Comparison of ENCODE assay signal across 7 mouse cellular contexts in genomic region chr1:66895837-66896118, GRCm38 (mm10). TPM values are rescaled to one million over a fixed set of nuclear protein-coding genes. Genes with fewer than 3 reads are reported as not detected.
DNase-seq lines count a peak whose midpoint lies in the region; ATAC-seq and TF ChIP-seq lines count a peak whose summit lies in the region.

No protein-coding gene starts in this region.

- H3K27ac ChIP-seq in CH12.LX (ENCODE audit: insufficient read depth, low read depth): no peak overlapping the region
- no peak overlapping the region for H3K27ac ChIP-seq in embryonic facial prominence, embryonic 13.5 days
- H3K27ac ChIP-seq in liver, embryonic 14.5 days: no peak overlapping the region
- no peak overlapping the region; the same call in 1 of the 2 replicates for H3K27ac ChIP-seq in neural tube, embryonic 14.5 days (ENCODE audit: low read depth, low read length)

- peak; percentile 64; the same call in 1 of the 2 replicates for ATAC-seq in embryonic facial prominence, embryonic 13.5 days (ENCODE audit: insufficient number of reproducible peaks, insufficient read depth, low FRiP score, low TSS enrichment, low read depth)
- peak; percentile 62 for ATAC-seq in liver, embryonic 14.5 days (ENCODE audit: insufficient read depth)
- peak; percentile 77 for ATAC-seq in neural tube, embryonic 14.5 days (ENCODE audit: low read depth)

- TF ChIP-seq CTCF in CH12.LX (conservative IDR thresholded peaks at IDR 0.05 in 1 of 2, IDR thresholded peaks at IDR 0.05 in 1 of 2; ENCODE audit: low read depth in 2 of 2, low read length in 2 of 2): peak in 1 of 2 experiments; percentile 74; a peak in 3 of 4 replicates
- TF ChIP-seq CTCF in liver, embryonic 14.5 days (IDR thresholded peaks at IDR 0.05; ENCODE audit: low read depth): peak; percentile 40; the same call in 1 of the 2 replicates

- TF ChIP-seq POLR2A in CH12.LX (IDR thresholded peaks at IDR 0.05; ENCODE audit: low read depth, low read length): no peak

- TF ChIP-seq EP300 in CH12.LX (IDR thresholded peaks at IDR 0.05; ENCODE audit: low read length): no peak
- TF ChIP-seq EP300 in liver, embryonic 14.5 days (IDR thresholded peaks at IDR 0.05; ENCODE audit: low read depth): no peak

- peak overlapping the region; percentile 53; the same call in 1 of the 2 replicates for H3K9ac ChIP-seq in CH12.LX (ENCODE audit: insufficient read depth, low read depth)
- 0 out of 2 replicates have a peak overlapping the region, but pooled peaks have one; percentile 58 for H3K9ac ChIP-seq in embryonic facial prominence, embryonic 13.5 days
- no peak overlapping the region for H3K9ac ChIP-seq in liver, embryonic 14.5 days (replicated peaks)
- H3K9ac ChIP-seq in neural tube, embryonic 14.5 days (replicated peaks; ENCODE audit: low read depth, low read length): no peak overlapping the region; the same call in 1 of the 2 replicates

- DNase-seq in CH12.LX (ENCODE audit: extremely low read depth) (peak; percentile 46), R1 (ENCODE audit: low read depth, low spot score) (peak; percentile 46)
- DNase-seq in heart, postnatal 4 days: peak; percentile 67
- DNase-seq in large intestine, adult 2 months (ENCODE audit: low read depth, low spot score): peak; percentile 79
- DNase-seq in liver, embryonic 14.5 days (ENCODE audit: low read depth in 3 of 3, low spot score in 3 of 3): peak in 1 of 3 experiments; percentile 11

- no peak overlapping the region for H3K4me3 ChIP-seq in CH12.LX (replicated peaks in 1 of 3; ENCODE audit: low read depth in 2 of 3, low read length in 2 of 3, poor library complexity in 1 of 3)
- H3K4me3 ChIP-seq in embryonic facial prominence, embryonic 13.5 days: no peak overlapping the region
- H3K4me3 ChIP-seq in liver, embryonic 14.5 days (ENCODE audit: insufficient read depth in 1 of 2, low read depth in 2 of 2, low read length in 2 of 2): no peak overlapping the region
- no peak overlapping the region for H3K4me3 ChIP-seq in neural tube, embryonic 14.5 days (ENCODE audit: low read depth, low read length)

- in situ Hi-C loops in CH12.LX (cut with MboI; ENCODE audit: low pct_ligation_motif_present, low pct_unique_long_range_greater_than_20kb, low sequenced_read_pairs): loop anchor here (5.0 kb wide), 1 partner anchor 97 kb away; no protein-coding TSS in a partner anchor

- H3K79me2 ChIP-seq in CH12.LX (replicated peaks; ENCODE audit: control insufficient read depth, extremely low read depth, insufficient read depth, poor library complexity, severe bottlenecking): no peaks in the 10 kb centered on the region

- TF ChIP-seq RAD21 in CH12.LX (IDR thresholded peaks at IDR 0.05; ENCODE audit: low read depth, low read length): peak; percentile 67

- dilution Hi-C loops in CH12.LX (cut with MboI; ENCODE audit: extremely low pct_ligation_motif_present, extremely low pct_unique_long_range_greater_than_20kb, low sequenced_read_pairs): no loop called here

- no peaks in the 10 kb centered on the region for H3K27me3 ChIP-seq in CH12.LX (replicated peaks)
- no peaks in the 10 kb centered on the region for H3K27me3 ChIP-seq in embryonic facial prominence, embryonic 13.5 days
- H3K27me3 ChIP-seq in liver, embryonic 14.5 days (ENCODE audit: control insufficient read depth, insufficient read depth, low read length): no peaks in the 10 kb centered on the region
- no peaks in the 10 kb centered on the region for H3K27me3 ChIP-seq in neural tube, embryonic 14.5 days (ENCODE audit: control insufficient read depth, insufficient read depth, low read length)

- no peaks in the 10 kb centered on the region for H3K9me3 ChIP-seq in CH12.LX (replicated peaks; ENCODE audit: low read length)
- no peaks in the 10 kb centered on the region for H3K9me3 ChIP-seq in embryonic facial prominence, embryonic 13.5 days
- H3K9me3 ChIP-seq in liver, embryonic 14.5 days (ENCODE audit: control insufficient read depth, low read length): no peaks in the 10 kb centered on the region
- no peaks in the 10 kb centered on the region for H3K9me3 ChIP-seq in neural tube, embryonic 14.5 days (ENCODE audit: control insufficient read depth, low read length)

- H3K36me3 ChIP-seq in CH12.LX (replicated peaks in 1 of 2; ENCODE audit: control insufficient read depth in 1 of 2, insufficient read depth in 1 of 2, low read length in 1 of 2): no peaks in the 10 kb centered on the region
- no peaks in the 10 kb centered on the region for H3K36me3 ChIP-seq in embryonic facial prominence, embryonic 13.5 days
- H3K36me3 ChIP-seq in liver, embryonic 14.5 days (replicated peaks; ENCODE audit: control insufficient read depth, insufficient read depth, low read depth): no peaks in the 10 kb centered on the region
- no peaks in the 10 kb centered on the region for H3K36me3 ChIP-seq in neural tube, embryonic 14.5 days (ENCODE audit: control insufficient read depth, insufficient read depth, low read length)

- H3K4me2 ChIP-seq in CH12.LX (ENCODE audit: insufficient read depth, low read depth, poor library complexity, severe bottlenecking): peak overlapping the region; percentile 100
- H3K4me2 ChIP-seq in embryonic facial prominence, embryonic 13.5 days: peak overlapping the region; percentile 44
- no peak overlapping the region; the same call in none of the 2 replicates for H3K4me2 ChIP-seq in liver, embryonic 14.5 days (ENCODE audit: low read depth)
- H3K4me2 ChIP-seq in neural tube, embryonic 14.5 days (ENCODE audit: low read depth, low read length): peak overlapping the region; percentile 42; the same call in 1 of the 2 replicates

- H3K4me1 ChIP-seq in CH12.LX (ENCODE audit: control insufficient read depth in 1 of 2, insufficient read depth in 2 of 2): peaks cover 4 to 8% of the 10 kb centered on the region in 2 experiments; a peak in 2 of 4 replicates
- peaks cover 5% of the 10 kb centered on the region for H3K4me1 ChIP-seq in embryonic facial prominence, embryonic 13.5 days
- H3K4me1 ChIP-seq in liver, embryonic 14.5 days (replicated peaks; ENCODE audit: control insufficient read depth in 2 of 2, insufficient read depth in 2 of 2, low read length in 1 of 2): peaks cover 0 to 7% of the 10 kb centered on the region in 2 experiments; a peak in 2 of 4 replicates
- H3K4me1 ChIP-seq in neural tube, embryonic 14.5 days (ENCODE audit: control insufficient read depth, insufficient read depth, low read length): peaks cover 7% of the 10 kb centered on the region; the same call in 1 of the 2 replicates

TF ChIP-seq in CH12.LX, 34 proteins besides CTCF, POLR2A, EP300 and RAD21:
- TF ChIP-seq ZC3H11A (IDR thresholded peaks at IDR 0.05; ENCODE audit: low read depth, low read length) (no peak), SMC3 (IDR thresholded peaks at IDR 0.05; ENCODE audit: low read depth, low read length) (peak; percentile 65)

RNA-seq across cellular contexts. Expression of gene Acadl, which starts 32.7 kb away (rescaled TPM):
- total RNA-seq in CH12.LX (2012; rRNA removed) (18.8 and 24.7 TPM in 2 replicates), CH12.LX (2014; rRNA removed) (26.2 and 28.4 TPM in 2 replicates)
- 58.9 and 62.6 TPM in 2 replicates for polyA plus RNA-seq in CH12.LX (2012; ENCODE audit: insufficient read length, low read depth)
- 53.5 and 65.6 TPM in 2 replicates for polyA plus RNA-seq in embryonic facial prominence, embryonic 13.5 days (2015; fragmentation: Nextera tagmentation; extraction: Ambion mirVana)
- total RNA-seq in heart, postnatal 4 days (2021): 1,000 to 10,000 TPM; 1,242 to 1,246 TPM
- 33.9 and 49.6 TPM in 2 replicates for polyA plus RNA-seq in large intestine, adult 2 months (2012; rRNA removed)
- polyA plus RNA-seq in liver, embryonic 14.5 days (2012; rRNA removed): 15.5 and 34.8 TPM in 2 replicates
- 105 TPM in 2 replicates for polyA plus RNA-seq in liver, embryonic 14.5 days (2014; fragmentation: Nextera tagmentation; extraction: Ambion mirVana)
- 40.7 and 60.7 TPM in 2 replicates for polyA plus RNA-seq in neural tube, embryonic 14.5 days (2014; fragmentation: Nextera tagmentation; extraction: Ambion mirVana)

RNA-seq across cellular contexts. Expression of gene Myl1, which starts 49.4 kb away (rescaled TPM):
- total RNA-seq in CH12.LX (2012; rRNA removed) (not detected in 2 replicates), CH12.LX (2014; rRNA removed) (not detected in 2 replicates)
- polyA plus RNA-seq in CH12.LX (2012; ENCODE audit: insufficient read length, low read depth): not detected in 2 replicates
- 33.2 and 39.3 TPM in 2 replicates for polyA plus RNA-seq in embryonic facial prominence, embryonic 13.5 days (2015; fragmentation: Nextera tagmentation; extraction: Ambion mirVana)
- total RNA-seq in heart, postnatal 4 days (2021): 10 to 100 TPM; 35.0 to 75.2 TPM
- 0.41 and 2.1 TPM in 2 replicates for polyA plus RNA-seq in large intestine, adult 2 months (2012; rRNA removed)
- 0.20 TPM in 1 of 2 replicates, not detected in the other for polyA plus RNA-seq in liver, embryonic 14.5 days (2012; rRNA removed)
- polyA plus RNA-seq in liver, embryonic 14.5 days (2014; fragmentation: Nextera tagmentation; extraction: Ambion mirVana): 0.55 TPM in 1 of 2 replicates, not detected in the other
- polyA plus RNA-seq in neural tube, embryonic 14.5 days (2014; fragmentation: Nextera tagmentation; extraction: Ambion mirVana): 3.6 and 7.3 TPM in 2 replicates

Comparison
In these comparisons a context has a peak if more than half of its experiments do, and no peak if none do; other contexts are left out.
1. H3K9ac ChIP-seq: peak in CH12.LX (single experiment) and embryonic facial prominence, embryonic 13.5 days (single experiment); none in liver, embryonic 14.5 days (single experiment) and neural tube, embryonic 14.5 days (single experiment).
2. Peak in every context shown above with its lines, with median percentiles within 50 percentile points of each other: ATAC-seq.